Mouse (Mus musculus) hindbrain, postnatal 0 days (tissue): ENCODE data around the gene Nbea. TPM values are rescaled to one million over a fixed set of nuclear protein-coding genes. Genes with fewer than 3 reads are reported as not detected.

Experiments
- ATAC-seq: fragments of 200-750 bp; cut with Nextera tagmentation; 2 replicates; pipeline ENCODE4 v1.8.0; 2017; ENCODE audit warnings: mild to moderate bottlenecking, moderate TSS enrichment, moderate library complexity
- DNase-seq: peaks from one replicate; pipeline ENCODE4 v3.0.0-alpha.2; 2015; ENCODE audit warnings: low spot score
- H3K27ac ChIP-seq: fragments of 300-500 bp; sonication (generic); 2 replicates; pipeline ENCODE4 v1.5.1; 2014; ENCODE audit warnings: mild to moderate bottlenecking
- H3K27me3 ChIP-seq: fragments of 300-500 bp; sonication (generic); 2 replicates; pipeline ENCODE4 v1.6.1; 2014; ENCODE audit warnings: low read length, mixed read lengths; ENCODE audit not compliant: insufficient read depth
- H3K36me3 ChIP-seq: fragments of 300-500 bp; sonication (generic); 2 replicates; pipeline ENCODE4 v1.6.1; 2014; ENCODE audit warnings: low read length, mixed read lengths; ENCODE audit not compliant: insufficient read depth
- H3K4me1 ChIP-seq: fragments of 300-500 bp; sonication (generic); 2 replicates; pipeline ENCODE4 v1.6.1; 2014; ENCODE audit warnings: antibody characterized with exemption, low read length, mixed read lengths; ENCODE audit not compliant: insufficient read depth
- H3K4me2 ChIP-seq: fragments of 300-500 bp; sonication (generic); 2 replicates; pipeline ENCODE4 v1.6.1; 2014; ENCODE audit warnings: low read depth, mild to moderate bottlenecking, low read length, moderate library complexity, mixed read lengths
- H3K4me3 ChIP-seq: fragments of 300-500 bp; sonication (generic); 2 replicates; pipeline ENCODE4 v1.5.1; 2014; ENCODE audit warnings: low read length
- H3K9ac ChIP-seq: fragments of 300-500 bp; sonication (generic); replicated peaks from 2 replicates; pipeline ENCODE4 v1.6.1; 2014; ENCODE audit warnings: mild to moderate bottlenecking, low read length, moderate library complexity, mixed read lengths
- H3K9me3 ChIP-seq: fragments of 300-500 bp; sonication (generic); 2 replicates; pipeline ENCODE4 v1.6.1; 2016; ENCODE audit warnings: low read length, mixed read lengths
- CTCF ChIP-seq: IDR thresholded peaks from 2 replicates; pipeline ENCODE4 v1.5.1; 2016; ENCODE audit warnings: antibody characterized with exemption, control low read depth, low read depth
- WGBS: fragments of 180-500 bp; shearing (Covaris S2); extraction: QIAGEN DNeasy Blood & Tissue Kit; methylation state at CpG from one replicate; pipeline ENCODE4 v1.1.7; 2014; 5-methylcytosine and 5-hydroxymethylcytosine counted together
- polyA plus RNA-seq: library from polyadenylated mRNA; unstranded; fragments of >200 nt; fragmentation: Nextera tagmentation; extraction: Ambion mirVana; gene quantifications from 2 replicates; pipeline ENCODE4 v1.2.1, GENCODE M21; 2015
- total RNA-seq: library from RNA; depleted of rRNA; stranded (reverse); fragments of >200 nt; gene quantifications from 2 replicates; pipeline ENCODE4 v1.2.3, GENCODE M21; 2014

The Nbea gene
- total and polyA plus RNA-seq, 2 experiments from 2014 or later: 53.4 to 190 TPM

DNA sequence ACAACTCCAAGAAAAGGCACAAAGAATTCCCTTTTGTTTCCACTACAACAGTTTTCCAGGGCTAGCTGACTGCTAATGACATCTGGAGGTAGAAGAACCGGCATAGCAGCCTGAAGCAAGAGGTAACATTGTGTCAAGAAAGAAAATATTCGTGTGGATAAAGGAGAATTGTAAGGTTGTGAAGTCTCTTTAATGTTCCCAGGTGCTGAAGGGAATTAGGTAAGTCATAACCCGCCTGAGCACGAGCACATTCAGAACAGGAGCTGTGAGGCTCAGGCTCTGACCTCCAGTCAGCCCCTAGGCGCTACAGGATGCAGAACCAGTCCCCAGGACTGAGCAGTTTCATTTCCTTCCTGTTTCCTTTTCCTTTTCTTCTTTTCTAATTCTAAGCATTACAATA, 86.4 kb downstream of the Nbea start:
- Histone ChIP-seq H3K9ac (no peak overlapping the region), H3K4me2 (no peak overlapping the region), H3K4me3 (no peak overlapping the region), H3K36me3 (no peaks in the 10 kb centered on the region), H3K4me1 (no peaks in the 10 kb centered on the region), H3K9me3 (no peaks in the 10 kb centered on the region), H3K27ac (peak overlapping the region; percentile 15; the same call in 1 of the 2 replicates), H3K27me3 (no peaks in the 10 kb centered on the region)
- WGBS: 20% methylated on average over 5 of the region's 5 CpGs
- ATAC-seq (no peak), DNase-seq (no peak)
- no peak for TF ChIP-seq CTCF

DNA sequence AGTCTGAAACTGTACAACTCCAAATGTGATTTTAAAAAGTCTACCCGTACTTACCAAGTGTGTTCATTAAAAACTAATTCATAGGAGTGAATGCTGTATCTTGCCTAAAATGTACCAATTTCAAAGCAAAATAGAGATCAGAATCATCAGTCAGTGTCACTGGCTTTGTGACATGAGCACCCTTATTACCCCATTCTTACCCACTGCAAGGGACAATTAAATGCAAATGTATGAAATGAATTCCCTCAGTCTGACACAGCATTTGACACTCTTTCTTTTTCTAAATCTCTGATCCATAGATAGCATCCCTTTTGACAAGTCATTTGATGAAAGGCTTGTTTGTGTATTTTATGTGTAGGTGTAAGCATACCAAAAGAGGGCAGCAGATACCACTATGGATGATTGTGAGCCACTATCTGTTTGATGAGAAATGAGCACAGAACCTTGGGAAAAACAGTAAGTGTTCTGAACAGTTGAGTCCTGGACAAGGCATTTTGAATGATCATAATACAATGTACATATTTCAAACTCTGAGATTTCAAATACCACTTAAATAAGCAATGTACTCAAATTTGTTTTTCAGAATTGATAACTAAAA, 104.4 kb downstream of the Nbea start:
- Histone ChIP-seq H3K27ac (no peak overlapping the region), H3K4me3 (no peak overlapping the region), H3K9me3 (no peaks in the 10 kb centered on the region), H3K36me3 (no peaks in the 10 kb centered on the region; the same call in 1 of the 2 replicates), H3K4me1 (no peaks in the 10 kb centered on the region), H3K9ac (no peak overlapping the region), H3K4me2 (no peak overlapping the region), H3K27me3 (no peaks in the 10 kb centered on the region)
- WGBS: 86% methylated on average over 1 of the region's 1 CpGs
- DNase-seq: peak; percentile 72
- TF ChIP-seq CTCF: peak; percentile 75
- no peak for ATAC-seq

DNA sequence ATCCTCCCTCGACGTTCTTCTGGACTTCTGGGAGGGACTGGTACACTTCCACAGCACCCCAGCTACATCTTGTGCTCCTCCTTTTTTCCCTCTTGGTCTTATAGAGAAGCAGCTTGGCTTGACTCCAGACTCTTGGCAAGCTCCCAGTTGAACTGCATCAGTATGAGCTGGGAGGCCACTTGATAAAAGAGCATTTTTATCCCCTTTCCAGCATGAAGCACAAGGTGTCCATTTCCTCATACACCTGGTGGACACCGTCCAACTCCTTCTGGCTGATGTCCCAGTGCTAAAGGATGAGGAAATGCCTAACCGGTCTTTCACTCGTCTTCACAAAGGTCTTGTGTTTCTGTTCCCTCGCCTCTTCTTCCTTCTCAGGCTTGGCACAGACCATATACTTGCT, 115.7 kb downstream of the Nbea start:
- no peak overlapping the region for H3K9ac ChIP-seq
- peak; percentile 68 for DNase-seq
- WGBS: 62% methylated on average over 6 of the region's 6 CpGs
- no peaks in the 10 kb centered on the region for H3K9me3 ChIP-seq
- no peaks in the 10 kb centered on the region for H3K36me3 ChIP-seq
- no peaks in the 10 kb centered on the region for H3K27me3 ChIP-seq
- no peak overlapping the region for H3K27ac ChIP-seq
- H3K4me2 ChIP-seq: no peak overlapping the region
- TF ChIP-seq CTCF: no peak
- no peak for ATAC-seq
- no peaks in the 10 kb centered on the region for H3K4me1 ChIP-seq
- H3K4me3 ChIP-seq: no peak overlapping the region

GRCm38 (mm10) chr3:56066360-56067040, 117.0 kb downstream of the Nbea start:
- no peak overlapping the region for H3K4me2 ChIP-seq
- no peaks in the 10 kb centered on the region for H3K27me3 ChIP-seq
- H3K4me1 ChIP-seq: no peaks in the 10 kb centered on the region
- no peak for TF ChIP-seq CTCF
- H3K9ac ChIP-seq: no peak overlapping the region
- H3K4me3 ChIP-seq: no peak overlapping the region
- H3K27ac ChIP-seq: no peak overlapping the region
- DNase-seq (no peak), ATAC-seq (no peak)
- 83% methylated on average over 1 of the region's 1 CpGs for WGBS
- H3K36me3 ChIP-seq: no peaks in the 10 kb centered on the region
- no peaks in the 10 kb centered on the region for H3K9me3 ChIP-seq

DNA sequence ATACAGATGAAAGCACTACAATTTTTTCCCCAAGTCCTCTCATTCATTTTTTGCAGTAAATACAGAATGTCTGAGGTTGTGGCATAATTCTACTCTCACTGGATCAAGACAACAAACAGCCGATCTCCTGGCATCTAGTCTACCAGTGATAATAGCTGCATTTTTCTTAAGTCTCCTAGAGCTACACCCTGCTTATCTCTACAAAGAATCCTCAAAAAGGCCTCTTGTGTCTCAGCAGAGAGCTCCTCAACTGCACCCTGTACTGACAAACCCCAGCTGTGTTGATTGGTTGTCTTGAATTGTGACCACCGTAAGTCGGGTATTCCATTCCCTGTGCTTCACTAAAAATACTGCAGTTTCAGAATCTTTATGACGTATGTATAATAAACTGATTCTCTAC, 118.3 kb downstream of the Nbea start:
- Histone ChIP-seq H3K4me2 (no peak overlapping the region), H3K27me3 (no peaks in the 10 kb centered on the region)
- 70% methylated on average over 4 of the region's 4 CpGs for WGBS

DNA sequence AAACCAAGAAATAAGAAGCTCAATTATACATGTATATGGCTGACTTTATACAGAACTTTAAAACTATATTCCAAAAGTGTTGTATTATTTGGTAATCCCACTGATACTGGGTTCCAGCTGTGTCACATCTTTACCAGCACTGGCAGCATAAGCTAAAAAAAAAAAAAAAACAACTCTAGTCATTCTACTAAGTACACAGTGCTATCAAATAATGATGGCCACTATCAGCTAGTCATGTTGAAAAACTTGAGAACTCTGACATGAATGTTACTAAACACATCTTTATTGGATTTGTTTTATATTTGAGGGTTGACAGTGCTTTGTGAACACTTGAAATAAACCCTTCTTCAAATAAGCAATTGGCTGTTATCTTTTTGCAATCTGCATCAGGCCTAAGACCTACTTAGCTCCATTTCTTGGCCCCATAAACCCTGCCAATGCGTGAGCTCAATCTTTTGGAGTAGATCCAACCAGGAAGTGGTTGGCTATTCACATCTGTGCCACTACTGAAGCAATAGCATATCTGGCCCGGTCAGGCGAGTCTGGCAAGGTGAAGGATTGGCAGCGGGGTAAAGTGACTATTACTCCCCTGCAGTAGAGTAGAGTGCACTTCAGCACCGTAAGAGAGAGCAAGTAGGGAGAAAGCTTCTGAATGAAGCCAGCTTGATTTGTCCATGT, 137.7 kb downstream of the Nbea start:
- H3K9me3 ChIP-seq: no peaks in the 10 kb centered on the region
- H3K36me3 ChIP-seq: no peaks in the 10 kb centered on the region
- TF ChIP-seq CTCF: no peak
- DNase-seq (no peak), ATAC-seq (no peak)
- no peak overlapping the region for H3K4me3 ChIP-seq
- H3K27me3 ChIP-seq: no peaks in the 10 kb centered on the region
- 89% methylated on average over 5 of the region's 5 CpGs for WGBS
- H3K4me2 ChIP-seq: no peak overlapping the region
- no peak overlapping the region for H3K9ac ChIP-seq
- H3K4me1 ChIP-seq: no peaks in the 10 kb centered on the region
- no peak overlapping the region for H3K27ac ChIP-seq

More for the DNA sequence above, 118.3 kb downstream of the Nbea start:
- ATAC-seq (no peak), DNase-seq (no peak)
- Histone ChIP-seq H3K9ac (no peak overlapping the region), H3K4me1 (no peaks in the 10 kb centered on the region), H3K9me3 (no peaks in the 10 kb centered on the region), H3K36me3 (no peaks in the 10 kb centered on the region), H3K4me3 (no peak overlapping the region), H3K27ac (no peak overlapping the region)
- TF ChIP-seq CTCF: no peak
